Mouse (Mus musculus) ES-Bruce4 (cell line): ENCODE data around the gene B230217C12Rik. TPM values are rescaled to one million over a fixed set of nuclear protein-coding genes. Genes with fewer than 3 reads are reported as not detected.

Experiments
- H3K27ac ChIP-seq: 2 replicates; pipeline ENCODE4 v1.5.1; 2012; ENCODE audit warnings: low read length, inconsistent platforms; ENCODE audit not compliant: insufficient read depth
- H3K27me3 ChIP-seq: 2 replicates; pipeline ENCODE4 v1.6.1; 2012; ENCODE audit warnings: mild to moderate bottlenecking, low read length, inconsistent platforms; ENCODE audit not compliant: control insufficient read depth, poor library complexity, insufficient read depth, severe bottlenecking
- H3K36me3 ChIP-seq: 2 replicates; pipeline ENCODE4 v1.6.1; 2012; ENCODE audit warnings: inconsistent platforms, mild to moderate bottlenecking, low read length, moderate library complexity; ENCODE audit not compliant: control insufficient read depth, poor library complexity, insufficient read depth, severe bottlenecking
- H3K4me1 ChIP-seq: one replicate; pipeline ENCODE4 v1.8.1; 2011; ENCODE audit warnings: low read length; ENCODE audit not compliant: control insufficient read depth, insufficient read depth
- H3K4me3 ChIP-seq: 2 replicates; pipeline ENCODE4 v1.5.1; 2011; ENCODE audit warnings: low read depth, mild to moderate bottlenecking, low read length
- H3K9ac ChIP-seq: 2 replicates; pipeline ENCODE4 v1.6.1; 2012; ENCODE audit warnings: low read depth, mild to moderate bottlenecking, inconsistent platforms; ENCODE audit not compliant: poor library complexity, severe bottlenecking
- H3K9me3 ChIP-seq: replicated peaks from 2 replicates; pipeline ENCODE4 v1.6.1; 2012; ENCODE audit warnings: mild to moderate bottlenecking, low read length, inconsistent platforms; ENCODE audit not compliant: control insufficient read depth, poor library complexity, insufficient read depth, severe bottlenecking
- CTCF ChIP-seq: IDR thresholded peaks from one replicate; pipeline ENCODE4 v1.8.1; 2011; ENCODE audit warnings: low read depth, low read length
- EP300 ChIP-seq: IDR thresholded peaks from 2 replicates; pipeline ENCODE4 v1.6.1; 2011; ENCODE audit warnings: low read depth, low read length; ENCODE audit not compliant: insufficient read depth
- POLR2A ChIP-seq: IDR thresholded peaks from one replicate; pipeline ENCODE4 v1.8.1; 2011; ENCODE audit warnings: low read length; ENCODE audit not compliant: insufficient read depth
- polyA plus RNA-seq: library from polyadenylated mRNA; stranded (reverse); fragments of >200 nt; gene quantifications from 2 replicates; pipeline ENCODE4 v1.2.4, GENCODE M21; 2011; ENCODE audit warnings: low read depth; ENCODE audit not compliant: missing spikeins, insufficient read depth, insufficient read length

Gene B230217C12Rik
- polyA plus RNA-seq, 1 experiment, result 2.8 TPM

DNA sequence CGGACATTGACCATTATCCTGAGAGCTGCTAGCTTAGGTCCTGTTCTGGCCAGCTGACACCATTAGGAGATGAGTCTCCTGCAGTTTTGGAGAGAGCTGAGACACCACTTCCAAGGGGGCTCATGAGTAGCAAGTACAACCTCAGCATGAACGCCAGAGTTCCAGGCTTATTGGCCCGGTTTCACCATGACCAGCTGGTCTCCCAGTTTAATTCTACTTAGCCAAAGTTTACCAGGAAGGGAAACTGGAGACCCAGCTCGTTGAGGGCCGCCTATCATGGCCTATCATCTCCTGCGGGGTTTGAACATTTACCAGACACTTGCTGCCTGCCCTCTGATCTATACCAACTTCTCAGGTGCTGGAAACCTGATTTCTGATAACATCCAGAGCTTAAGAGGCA is 33.0 kb upstream of the B230217C12Rik start:
- no peaks in the 10 kb centered on the region for H3K9me3 ChIP-seq
- peaks cover 17% of the 10 kb centered on the region for H3K36me3 ChIP-seq
- no peaks in the 10 kb centered on the region for H3K27me3 ChIP-seq
- peak overlapping the region; percentile 4; the same call in 1 of the 2 replicates for H3K4me3 ChIP-seq
- H3K4me1 ChIP-seq, result peaks cover 33% of the 10 kb centered on the region
- TF ChIP-seq CTCF (no peak), POLR2A (no peak), EP300 (no peak)
- peak overlapping the region; percentile 97 for H3K27ac ChIP-seq
- H3K9ac ChIP-seq, result peak overlapping the region; percentile 44

DNA sequence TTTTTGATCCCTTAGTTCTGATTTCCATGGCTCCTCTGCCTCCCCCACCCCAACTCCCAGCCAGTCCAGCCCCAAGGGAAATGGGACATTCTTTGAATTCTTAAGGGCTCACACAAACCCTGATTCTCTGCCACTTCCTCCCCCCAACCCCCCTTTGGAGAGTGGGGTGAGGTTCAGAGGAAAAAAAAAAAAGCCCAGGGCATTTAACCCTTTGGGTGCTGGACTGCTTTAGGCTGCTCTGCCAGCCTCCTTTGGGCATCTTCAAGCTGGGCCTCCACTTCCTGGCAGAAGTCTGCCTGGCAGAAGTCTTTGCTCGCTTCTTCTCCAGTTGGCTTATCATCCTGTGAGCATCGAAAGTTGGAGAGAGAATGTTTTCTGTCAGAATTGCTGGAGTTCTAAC is 32.5 kb upstream of the B230217C12Rik start:
- Histone ChIP-seq H3K9me3 (no peaks in the 10 kb centered on the region), H3K36me3 (peaks cover 17% of the 10 kb centered on the region), H3K4me3 (no peak overlapping the region), H3K9ac (peak overlapping the region; percentile 44), H3K27me3 (no peaks in the 10 kb centered on the region), H3K4me1 (peaks cover 35% of the 10 kb centered on the region), H3K27ac (peak overlapping the region; percentile 97)
- TF ChIP-seq EP300 (peak; percentile 91), CTCF (no peak)

DNA sequence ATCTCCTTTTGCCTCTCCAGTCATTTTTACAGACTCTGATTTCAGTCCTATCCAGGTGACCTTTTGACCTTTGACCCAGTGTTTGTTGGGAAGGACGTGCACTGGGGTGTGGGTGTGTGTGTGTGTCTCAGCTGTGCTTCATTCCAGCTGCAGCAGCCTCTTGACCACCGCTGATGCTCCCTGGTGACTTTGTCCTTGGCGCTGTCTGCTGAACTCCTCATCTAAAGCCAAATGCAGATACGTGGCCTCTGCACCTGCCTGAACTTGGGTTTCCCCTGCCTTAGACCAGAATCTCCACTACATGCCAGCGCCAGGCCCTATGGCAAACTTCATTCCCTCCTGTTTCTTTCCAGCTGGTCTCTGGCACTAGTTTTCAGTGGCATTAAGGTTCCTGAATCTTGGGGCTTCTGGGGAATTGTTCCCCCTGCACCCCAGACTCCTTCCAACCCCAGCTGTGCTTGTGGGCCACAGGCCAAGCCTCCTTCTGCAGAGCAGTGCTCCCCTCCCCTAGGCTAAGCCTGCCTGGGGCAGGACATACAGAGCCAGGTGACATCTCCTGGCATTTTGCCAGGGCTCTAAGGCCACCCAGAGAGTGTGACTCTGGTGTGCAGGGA is 31.9 kb upstream of the B230217C12Rik start:
- no peak for TF ChIP-seq CTCF
- peak; percentile 98 for TF ChIP-seq EP300
- H3K4me1 ChIP-seq, result peaks cover 38% of the 10 kb centered on the region
- peak overlapping the region; percentile 44 for H3K9ac ChIP-seq
- H3K36me3 ChIP-seq, result peaks cover 18% of the 10 kb centered on the region
- no peaks in the 10 kb centered on the region for H3K27me3 ChIP-seq
- peak overlapping the region; percentile 97 for H3K27ac ChIP-seq
- H3K4me3 ChIP-seq, result 0 out of 2 replicates have a peak overlapping the region, but pooled peaks have one; percentile 5
- H3K9me3 ChIP-seq, result no peaks in the 10 kb centered on the region

DNA sequence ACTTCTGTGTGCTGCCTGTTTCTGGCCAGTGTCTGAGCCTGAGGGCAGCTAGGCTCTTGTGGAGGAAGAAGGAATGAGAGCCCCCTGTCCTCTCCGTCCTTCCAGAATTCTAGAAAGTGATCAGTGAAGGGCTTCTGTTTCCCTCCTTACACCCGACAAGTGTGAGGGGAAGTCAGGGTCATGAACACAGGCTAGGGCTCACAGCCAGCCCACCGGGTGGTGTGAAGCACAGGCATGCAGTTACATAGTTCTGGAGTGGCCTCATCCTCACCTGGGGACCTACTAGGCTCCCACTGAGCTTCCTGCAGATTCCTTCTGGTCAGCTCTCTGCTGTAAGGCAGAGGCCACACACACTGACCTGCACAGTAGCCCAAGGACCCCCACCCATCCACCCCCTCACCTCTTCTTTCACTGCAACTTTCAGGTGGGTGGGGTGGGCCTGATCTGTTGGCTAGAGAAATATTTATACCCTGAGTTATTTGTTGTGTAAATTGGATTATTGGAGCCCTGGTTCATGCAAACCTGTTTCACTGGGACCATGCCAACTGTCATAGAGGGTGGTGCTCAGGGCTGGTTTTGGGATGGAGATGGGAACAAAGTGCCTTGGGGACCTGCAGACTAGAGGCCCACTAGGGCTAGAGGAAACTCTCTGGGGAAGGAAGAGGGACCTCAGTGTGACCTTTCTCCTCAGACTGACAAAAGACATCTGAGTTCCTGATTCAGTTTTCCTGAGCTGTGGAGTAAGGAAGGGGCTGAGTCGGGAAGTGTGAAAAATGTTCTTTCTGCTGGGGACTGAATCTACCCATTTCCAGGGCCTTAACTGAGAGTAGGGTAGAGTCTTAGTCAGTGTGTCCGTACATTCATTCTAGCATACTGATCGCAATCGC is 31.1 kb upstream of the B230217C12Rik start:
- TF ChIP-seq CTCF (no peak), EP300 (no peak), POLR2A (no peak)
- H3K27ac ChIP-seq, result peak overlapping the region; percentile 97
- H3K27me3 ChIP-seq, result no peaks in the 10 kb centered on the region
- H3K4me1 ChIP-seq, result peaks cover 42% of the 10 kb centered on the region
- peak overlapping the region; percentile 10; the same call in 1 of the 2 replicates for H3K9ac ChIP-seq
- peaks cover 23% of the 10 kb centered on the region for H3K36me3 ChIP-seq
- no peaks in the 10 kb centered on the region for H3K9me3 ChIP-seq
- no peak overlapping the region for H3K4me3 ChIP-seq

DNA sequence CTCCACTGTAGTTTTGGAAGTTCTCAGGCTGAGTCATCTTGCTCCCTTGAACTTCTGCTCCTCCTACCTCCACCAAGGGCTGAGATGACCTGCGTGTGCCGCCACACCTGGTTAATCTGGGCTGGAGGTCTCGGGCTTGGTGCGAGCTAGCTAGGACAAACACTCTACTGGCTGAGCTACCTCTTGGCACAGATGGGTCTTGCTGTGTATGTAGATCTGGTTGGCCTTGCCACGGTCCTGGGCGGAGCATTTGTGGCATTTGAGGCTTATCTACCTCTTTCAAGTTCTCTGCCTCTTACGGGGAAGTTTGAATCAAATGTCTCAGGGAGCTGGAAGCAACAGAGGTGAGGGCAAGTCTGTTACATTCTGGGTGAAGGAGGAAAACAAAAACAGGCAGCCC is 30.2 kb upstream of the B230217C12Rik start:
- peak overlapping the region; percentile 57 for H3K27ac ChIP-seq
- no peaks in the 10 kb centered on the region for H3K9me3 ChIP-seq
- no peak overlapping the region for H3K9ac ChIP-seq
- peaks cover 26% of the 10 kb centered on the region for H3K36me3 ChIP-seq
- no peak overlapping the region for H3K4me3 ChIP-seq
- H3K4me1 ChIP-seq, result peaks cover 42% of the 10 kb centered on the region
- TF ChIP-seq CTCF, result no peak
- H3K27me3 ChIP-seq, result no peaks in the 10 kb centered on the region

DNA sequence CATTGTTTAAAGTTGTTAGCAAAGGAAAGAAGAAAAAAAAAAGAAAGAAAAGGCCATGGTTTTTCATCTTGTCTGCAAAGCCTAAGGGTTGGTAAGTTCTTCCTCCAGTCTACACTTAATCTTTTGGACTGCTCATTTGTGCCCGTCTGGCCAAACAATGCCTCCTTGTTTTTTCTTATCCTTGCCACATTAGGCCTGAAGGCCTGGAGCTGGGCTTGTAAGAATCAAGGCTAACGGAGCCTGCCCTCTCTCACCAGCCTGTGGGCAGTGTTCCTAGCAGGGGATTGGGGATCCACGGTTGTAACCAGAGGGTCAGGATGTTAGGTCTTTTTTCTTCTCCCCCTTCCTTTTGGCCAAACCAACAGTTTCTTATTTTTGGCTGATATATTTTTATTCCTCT is 29.6 kb upstream of the B230217C12Rik start:
- H3K36me3 ChIP-seq, result peaks cover 26% of the 10 kb centered on the region
- no peaks in the 10 kb centered on the region for H3K9me3 ChIP-seq
- no peak overlapping the region for H3K4me3 ChIP-seq
- H3K27me3 ChIP-seq, result no peaks in the 10 kb centered on the region
- H3K27ac ChIP-seq, result 0 out of 2 replicates have a peak overlapping the region, but pooled peaks have one; percentile 16
- peaks cover 42% of the 10 kb centered on the region for H3K4me1 ChIP-seq
- no peak overlapping the region for H3K9ac ChIP-seq
- TF ChIP-seq CTCF, result no peak
